Mouse (Mus musculus) bone marrow macrophage, adult 2 months (primary cell): ENCODE measurements around the gene Pepd.

Experiments
- CTCF ChIP-seq: IDR thresholded peaks from 2 replicates; pipeline ENCODE4 v1.5.1; 2012; ENCODE audit warnings: low read depth, mild to moderate bottlenecking, low read length, moderate library complexity
- POLR2A ChIP-seq: IDR thresholded peaks from 2 replicates; pipeline ENCODE4 v1.6.1; 2012; ENCODE audit warnings: mild to moderate bottlenecking, low read depth, low read length, borderline replicate concordance

DNA sequence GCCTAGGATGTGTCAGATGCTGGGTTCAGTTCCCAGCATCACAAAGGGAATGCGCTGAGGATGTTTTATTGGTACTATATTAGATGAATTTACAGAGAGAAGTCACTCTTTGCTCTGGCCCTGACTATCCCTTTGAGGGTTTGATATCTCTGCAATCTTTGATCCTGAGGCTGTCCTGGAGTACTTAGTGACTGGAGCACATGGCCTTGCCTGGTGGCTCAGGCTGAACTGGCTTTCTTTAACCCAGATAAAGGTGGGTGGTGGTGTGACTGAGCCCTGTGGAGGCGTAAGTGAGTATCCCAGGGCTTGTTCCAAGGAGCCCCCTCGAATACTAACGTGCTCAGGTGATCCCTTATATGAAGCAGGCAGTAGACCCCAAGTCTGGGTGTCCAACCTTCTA, 5.8 kb downstream of the Pepd start:
- no peak for TF ChIP-seq CTCF
- no peak for TF ChIP-seq POLR2A
